Mouse (Mus musculus): ENCODE results near the gene Tmem88.

GRCm38 (mm10) chr11:69410310-69411072, 12.5 kb upstream of the Tmem88 start:
- no peak for TF ChIP-seq ZNF384 (IDR thresholded peaks at IDR 0.05; ENCODE audit: low read depth, low read length)
- no peak for TF ChIP-seq ZC3H11A (IDR thresholded peaks at IDR 0.05; ENCODE audit: borderline replicate concordance, low read depth, low read length)
- TF ChIP-seq HCFC1 (IDR thresholded peaks at IDR 0.05; ENCODE audit: borderline replicate concordance, insufficient read depth, low read length) = no peak
- no peak for TF ChIP-seq CHD2 (IDR thresholded peaks at IDR 0.05; ENCODE audit: low read depth, low read length)
